Mouse (Mus musculus) liver, postnatal 0 days (tissue): ENCODE measurements around the gene Ccdc120. TPM values are rescaled to one million over a fixed set of nuclear protein-coding genes. Genes with fewer than 3 reads are reported as not detected.
"Not testable (repeated sequence)": the region's sequence is repeated elsewhere in the genome, so short reads cannot be mapped to it uniquely, and the experiment has no call there.

ENCODE experiments used
- ATAC-seq: fragments of 200-750 bp; cut with Nextera tagmentation; 2 replicates; pipeline ENCODE4 v1.8.0; 2017; ENCODE audit warnings: mild to moderate bottlenecking, moderate library complexity
- DNase-seq: peaks from one replicate; pipeline ENCODE4 v3.0.0-alpha.2; 2016
- H3K27ac ChIP-seq: fragments of 300-500 bp; sonication (generic); 2 replicates; pipeline ENCODE4 v1.5.1; 2014; ENCODE audit warnings: antibody characterized with exemption, moderate library complexity, mild to moderate bottlenecking, low read depth
- H3K27me3 ChIP-seq: fragments of 300-500 bp; sonication (generic); 2 replicates; pipeline ENCODE4 v1.6.1; 2014; ENCODE audit warnings: low read length, control low read depth, mixed read lengths; ENCODE audit not compliant: insufficient read depth
- H3K36me3 ChIP-seq: fragments of 300-500 bp; sonication (generic); replicated peaks from 2 replicates; pipeline ENCODE4 v1.6.1; 2014; ENCODE audit warnings: mild to moderate bottlenecking, control low read depth, low read length, moderate library complexity, mixed read lengths; ENCODE audit not compliant: insufficient read depth
- H3K4me1 ChIP-seq: fragments of 300-500 bp; sonication (generic); 2 replicates; pipeline ENCODE4 v1.6.1; 2014; ENCODE audit warnings: antibody characterized with exemption, mild to moderate bottlenecking, control low read depth; ENCODE audit not compliant: insufficient read depth
- H3K4me2 ChIP-seq: fragments of 300-500 bp; sonication (generic); 2 replicates; pipeline ENCODE4 v1.6.1; 2014; ENCODE audit warnings: low read depth, mild to moderate bottlenecking, low read length, moderate library complexity, mixed read lengths
- H3K4me3 ChIP-seq: fragments of 300-500 bp; sonication (generic); 2 replicates; pipeline ENCODE4 v1.5.1; 2014; ENCODE audit warnings: low read depth, low read length
- H3K9ac ChIP-seq: fragments of 300-500 bp; sonication (generic); replicated peaks from 2 replicates; pipeline ENCODE4 v1.6.1; 2014; ENCODE audit warnings: mild to moderate bottlenecking, moderate library complexity
- H3K9me3 ChIP-seq: fragments of 300-500 bp; sonication (generic); 2 replicates; pipeline ENCODE4 v1.6.1; 2016; ENCODE audit warnings: mild to moderate bottlenecking, control low read depth, low read length, mixed read lengths
- CTCF ChIP-seq: sonication (generic); IDR thresholded peaks from 2 replicates; pipeline ENCODE4 v1.5.1; 2016; ENCODE audit warnings: antibody characterized with exemption, low read depth
- EP300 ChIP-seq: IDR thresholded peaks from 2 replicates; pipeline ENCODE4 v1.6.1; 2016; ENCODE audit warnings: antibody characterized with exemption, low read depth, mild to moderate bottlenecking
- WGBS: fragments of 180-500 bp; shearing (Covaris S2); extraction: QIAGEN DNeasy Blood & Tissue Kit; methylation state at CpG from one replicate; pipeline ENCODE4 v1.1.7; 2014; ENCODE audit not compliant: insufficient replicate concordance; 5-methylcytosine and 5-hydroxymethylcytosine counted together
- polyA plus RNA-seq: library from polyadenylated mRNA; unstranded; fragments of >200 nt; fragmentation: Nextera tagmentation; extraction: Ambion mirVana; gene quantifications from 2 replicates; pipeline ENCODE4 v1.2.1, GENCODE M21; 2015

Ccdc120 gene
- polyA plus RNA-seq, 1 experiment from 2014 or later, result 2.0 TPM

DNA sequence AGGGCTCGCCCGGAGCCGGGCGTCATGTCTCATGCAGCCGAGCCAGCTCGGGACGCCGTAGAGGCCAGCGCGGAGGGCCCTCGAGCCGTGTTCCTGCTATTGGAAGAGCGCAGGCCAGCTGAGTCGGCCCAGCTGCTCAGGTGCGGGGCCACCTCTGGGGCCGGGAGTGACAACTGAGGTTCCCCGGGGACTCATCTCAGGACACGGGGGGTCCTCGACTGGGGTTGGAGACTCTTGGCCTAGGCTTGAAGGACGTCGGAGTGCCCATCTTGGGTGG, 12.2 kb upstream of the Ccdc120 start:
- Histone ChIP-seq H3K9ac (peak overlapping the region; percentile 72), H3K4me1 (peaks cover 14% of the 10 kb centered on the region; the same call in 1 of the 2 replicates), H3K27me3 (no peaks in the 10 kb centered on the region), H3K4me3 (peak overlapping the region; percentile 62), H3K4me2 (peak overlapping the region; percentile 64), H3K36me3 (peaks cover 9% of the 10 kb centered on the region; the same call in 1 of the 2 replicates), H3K9me3 (no peaks in the 10 kb centered on the region), H3K27ac (peak overlapping the region; percentile 66)
- ATAC-seq (no peak; the same call in 1 of the 2 replicates), DNase-seq (no peak)
- 15% methylated on average over 21 of the region's 21 CpGs for WGBS
- no peak for TF ChIP-seq CTCF
- no peak for TF ChIP-seq EP300

DNA sequence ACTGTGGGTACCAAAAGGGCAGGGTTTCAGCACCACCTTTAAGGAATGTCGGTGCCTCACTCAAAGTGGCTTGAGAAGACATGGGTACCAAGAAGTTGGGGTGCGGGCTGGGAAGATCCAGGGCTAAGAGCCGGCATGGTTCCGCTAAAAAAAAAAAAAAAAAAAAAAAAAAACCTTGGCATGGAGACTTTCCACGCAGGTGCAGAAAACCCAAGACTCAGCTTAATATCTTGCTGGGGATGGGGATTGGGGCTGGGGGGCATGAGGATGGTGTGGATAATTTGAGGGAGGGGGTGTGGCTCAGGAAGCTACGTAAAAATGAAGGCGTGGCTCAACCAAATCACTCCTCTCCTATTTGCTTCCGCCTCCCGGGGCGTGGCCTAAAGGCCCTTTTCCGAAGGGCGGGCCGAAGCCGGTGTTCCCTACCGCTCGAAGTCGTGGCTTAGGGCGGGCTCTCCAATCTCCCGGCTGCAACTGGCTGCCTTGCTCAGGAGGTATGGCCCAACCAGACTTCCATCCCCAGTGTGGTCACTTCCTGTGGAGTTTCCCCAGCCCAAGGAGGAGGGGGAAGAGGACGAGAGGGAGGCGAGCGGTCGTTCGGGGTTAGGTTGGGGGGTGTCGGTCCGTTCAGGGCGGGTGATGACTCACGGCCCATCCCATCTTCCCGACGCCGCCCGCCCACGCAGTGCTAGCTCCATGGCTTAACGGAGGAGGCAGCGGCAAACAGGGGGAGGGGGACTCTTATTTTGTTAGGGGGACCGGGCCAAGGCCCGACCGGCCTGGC, 11.6 kb upstream of the Ccdc120 start, which contains the start of gene Tfe3:
Gene Tfe3, plus strand, starts transcription at position 424 of the 784 bp plus-strand sequence.
- peak within 1 kb of the TSS; percentile 66 for H3K27ac ChIP-seq
- peak; percentile 96 for ATAC-seq
- H3K27me3 ChIP-seq, result no peaks in the 10 kb centered on the region
- peaks cover 14% of the 10 kb centered on the region; the same call in 1 of the 2 replicates for H3K4me1 ChIP-seq
- H3K4me2 ChIP-seq, result peak within 1 kb of the TSS; percentile 64
- no peaks in the 10 kb centered on the region for H3K9me3 ChIP-seq
- no peak for TF ChIP-seq EP300
- no peak for TF ChIP-seq CTCF
- peaks cover 5% of the 10 kb centered on the region; the same call in 1 of the 2 replicates for H3K36me3 ChIP-seq
- DNase-seq, result peak; percentile 91
- H3K4me3 ChIP-seq, result peak within 1 kb of the TSS; percentile 62
- peak within 1 kb of the TSS; percentile 72 for H3K9ac ChIP-seq
- 7% methylated on average over 33 of the region's 38 CpGs for WGBS

- peak; percentile 57 for TF ChIP-seq CTCF
- 20% methylated on average over 3 of the region's 3 CpGs for WGBS
- H3K27me3 ChIP-seq, H3K4me3 ChIP-seq, H3K9ac ChIP-seq, DNase-seq, H3K36me3 ChIP-seq, H3K27ac ChIP-seq, H3K4me2 ChIP-seq, H3K9me3 ChIP-seq, H3K4me1 ChIP-seq: not testable (repeated sequence)
- ATAC-seq, result peak; percentile 50; the same call in 1 of the 2 replicates
Measured at GRCm38 (mm10) chrX:7753627-7754026, 2.9 kb upstream of the Ccdc120 start.

DNA sequence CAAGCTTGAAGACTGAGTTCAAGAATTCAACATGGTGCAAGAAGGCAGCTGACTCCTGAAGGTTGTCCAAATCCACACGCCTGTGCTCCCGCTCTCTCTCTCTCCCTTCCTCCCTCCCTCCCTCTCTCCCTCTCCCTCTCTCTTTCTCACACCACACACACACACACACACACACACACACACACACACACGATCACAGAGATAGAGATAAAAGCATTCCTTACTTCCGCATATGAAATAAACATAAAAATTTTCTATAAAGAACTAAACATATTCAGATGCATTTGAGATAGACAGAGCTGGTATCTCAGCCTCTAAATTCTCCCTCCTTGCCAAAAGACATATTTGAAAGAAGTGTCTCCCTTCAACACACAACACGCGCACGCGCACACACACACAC, 5.3 kb downstream of the Ccdc120 start:
- no peak for DNase-seq
- Histone ChIP-seq H3K4me1 (no peaks in the 10 kb centered on the region), H3K4me2 (no peak overlapping the region), H3K27me3 (no peaks in the 10 kb centered on the region; the same call in 1 of the 2 replicates), H3K27ac (no peak overlapping the region), H3K9ac (no peak overlapping the region), H3K36me3 (no peaks in the 10 kb centered on the region), H3K4me3 (no peak overlapping the region), H3K9me3 (no peaks in the 10 kb centered on the region)
- 93% methylated on average over 8 of the region's 8 CpGs for WGBS
- no peak for ATAC-seq
- TF ChIP-seq CTCF (no peak), EP300 (no peak)

DNA sequence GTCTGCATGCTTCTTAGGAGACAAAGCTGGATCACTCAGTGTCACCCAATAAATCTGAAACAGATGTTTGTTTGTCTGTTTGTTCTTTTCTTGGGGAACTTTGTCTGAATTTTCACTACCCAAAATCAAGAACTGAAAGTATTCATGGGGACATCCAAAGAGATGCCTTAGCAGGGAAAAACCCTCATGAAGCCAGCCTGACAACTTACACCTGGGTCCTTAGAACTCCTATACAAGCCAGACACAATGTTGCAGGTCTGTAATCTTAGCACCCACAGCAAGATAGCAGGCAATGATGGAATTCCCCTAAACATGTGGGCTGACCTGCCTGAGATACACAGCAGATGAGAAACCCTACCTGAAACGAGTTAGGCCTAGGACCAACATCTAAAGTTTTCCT, 5.8 kb downstream of the Ccdc120 start:
- no peak overlapping the region for H3K9ac ChIP-seq

GRCm38 (mm10) chrX:7743470-7743869, 7.2 kb downstream of the Ccdc120 start:
- no peak for ATAC-seq
- TF ChIP-seq CTCF (peak; percentile 55), EP300 (no peak)
- 58% methylated on average over 5 of the region's 5 CpGs for WGBS

More for the DNA sequence above, 5.8 kb downstream of the Ccdc120 start:
- H3K4me3 ChIP-seq, result no peak overlapping the region
- no peaks in the 10 kb centered on the region; the same call in 1 of the 2 replicates for H3K27me3 ChIP-seq
- no peak for ATAC-seq
- H3K4me2 ChIP-seq, result no peak overlapping the region
- TF ChIP-seq CTCF (no peak), EP300 (no peak)
- no peak for DNase-seq
- no peak overlapping the region for H3K27ac ChIP-seq
- no peaks in the 10 kb centered on the region for H3K36me3 ChIP-seq
- no peaks in the 10 kb centered on the region for H3K4me1 ChIP-seq
- WGBS, result 62% methylated on average over 1 of the region's 1 CpGs
- no peaks in the 10 kb centered on the region for H3K9me3 ChIP-seq

More at GRCm38 (mm10) chrX:7743470-7743869, 7.2 kb downstream of the Ccdc120 start:
- no peak for DNase-seq
- Histone ChIP-seq H3K27ac (no peak overlapping the region), H3K9me3 (no peaks in the 10 kb centered on the region), H3K27me3 (no peaks in the 10 kb centered on the region), H3K36me3 (no peaks in the 10 kb centered on the region), H3K4me2 (no peak overlapping the region), H3K9ac (no peak overlapping the region), H3K4me3 (no peak overlapping the region), H3K4me1 (no peaks in the 10 kb centered on the region)
